Mouse (Mus musculus) E14TG2a.4 (cell line): ENCODE results near the gene Olfr832.
"Not testable (repeated sequence)": the region's sequence is repeated elsewhere in the genome, so short reads cannot be mapped to it uniquely, and the experiment has no call there.

Experiments used
- CTCF ChIP-seq: conservative IDR thresholded peaks from 2 replicates; pipeline ENCODE4 v1.5.1; 2014; ENCODE audit warnings: low read length
- POU5F1 ChIP-seq: IDR thresholded peaks from 2 replicates; pipeline ENCODE4 v1.6.1; 2014; ENCODE audit warnings: low read length, borderline replicate concordance

GRCm38 (mm10) chr9:18907699-18908098, 29.2 kb upstream of the Olfr832 start:
- not testable (repeated sequence) for TF ChIP-seq CTCF, POU5F1
